Mouse (Mus musculus): Measurements from ENCODE around the gene Ckm.

Ckm gene

DNA sequence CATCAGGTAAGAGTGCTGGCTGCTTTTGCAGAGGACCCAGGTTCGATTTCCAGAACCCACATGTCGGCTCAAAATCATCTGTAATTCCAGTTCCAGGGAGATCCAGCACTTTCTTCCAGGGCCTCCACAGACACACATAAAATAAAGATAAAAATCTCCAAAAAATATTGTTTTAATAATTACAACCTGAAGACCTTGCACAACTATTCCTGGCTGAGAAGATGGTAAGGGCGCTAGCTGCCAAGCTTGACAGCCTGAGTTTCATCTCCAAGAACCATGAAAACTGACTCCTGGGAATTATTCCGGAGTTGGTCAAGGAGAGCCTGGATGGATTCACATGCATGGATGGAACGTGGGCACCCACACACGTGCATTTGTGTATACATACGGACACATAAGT lies at the start of gene Ckm:
Gene Ckm, plus strand, starts transcription at position 301 of the 400 bp plus-strand sequence.
- DNase-seq (ENCODE audit: low spot score in 2 of 2): no peak

DNA sequence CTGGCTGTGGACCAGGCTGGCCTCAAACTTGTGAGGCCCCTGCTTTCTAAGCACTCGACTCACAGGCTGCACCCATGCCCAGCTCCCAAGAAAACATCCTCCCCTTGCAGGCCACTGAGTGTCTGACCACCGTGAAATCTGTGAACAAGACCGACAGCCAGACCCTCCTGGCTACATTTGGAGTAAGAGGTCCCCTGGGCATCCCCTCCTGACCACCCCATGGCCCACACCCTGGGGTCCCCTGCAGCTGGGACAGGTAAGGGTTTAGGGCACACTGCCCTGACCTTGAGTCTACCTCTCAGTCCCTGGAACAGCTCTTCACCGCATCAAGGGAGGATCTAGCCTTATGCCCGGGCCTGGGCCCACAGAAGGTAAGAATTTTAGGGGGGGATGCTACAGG lies 49.6 kb upstream of the Ckm start:
- DNase-seq (ENCODE audit: low spot score in 2 of 2): no peak

- DNase-seq (ENCODE audit: low spot score in 2 of 2): no peak
These were observed 48.3 kb upstream of the Ckm start for GRCm38 (mm10) chr7:19356311-19356710.

GRCm38 (mm10) chr7:19357381-19358375 lies 46.9 kb upstream of the Ckm start:
- no peak for DNase-seq (ENCODE audit: low spot score in 2 of 2)

DNA sequence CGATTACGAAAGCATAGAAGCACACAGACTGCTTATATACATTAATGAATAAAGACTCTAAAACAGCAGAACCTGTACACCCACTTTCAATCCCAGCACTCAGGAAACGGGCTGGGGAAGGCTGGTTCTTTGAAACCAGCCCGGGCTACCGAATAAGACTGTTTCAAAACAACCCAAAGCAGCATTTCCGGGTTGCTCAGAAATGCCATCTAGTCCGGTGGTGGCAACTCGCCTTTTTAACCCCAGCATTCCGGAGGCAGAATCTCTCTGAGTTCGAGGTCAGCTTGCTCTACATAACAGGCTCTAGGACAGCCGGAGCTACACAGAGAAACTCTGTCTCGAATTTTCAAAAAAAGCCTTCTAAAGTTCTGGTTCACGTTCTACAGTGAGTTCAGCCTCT lies 45.9 kb upstream of the Ckm start:
- DNase-seq (ENCODE audit: low spot score in 2 of 2): no peak

DNA sequence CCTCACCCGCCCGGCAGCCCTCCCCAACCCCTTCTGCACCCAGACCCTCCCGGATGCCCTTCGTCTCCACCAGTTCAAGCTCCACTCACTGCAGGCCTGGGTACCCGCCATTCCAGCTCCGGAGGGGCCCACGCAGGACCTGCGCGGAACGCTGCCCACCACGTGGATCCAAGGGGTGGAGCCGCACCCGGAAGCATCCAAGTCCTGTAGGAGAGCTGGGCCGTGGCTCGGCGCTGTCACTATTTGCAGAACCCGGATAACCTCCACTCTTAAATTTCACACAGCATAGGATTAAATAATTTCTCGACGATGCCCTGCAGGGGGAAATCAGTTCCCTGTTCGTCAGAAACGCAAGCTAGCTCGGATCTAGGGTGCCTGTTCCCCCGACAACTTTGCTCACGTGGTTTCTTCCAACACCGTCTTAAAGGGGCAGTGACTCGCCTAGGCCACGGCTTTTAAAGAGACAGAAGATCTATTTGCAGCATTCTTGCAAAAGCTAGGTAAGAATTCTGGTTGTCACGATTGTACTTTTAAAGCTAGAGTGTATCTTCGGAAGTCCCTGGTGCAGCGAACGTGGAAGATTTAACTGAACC lies 45.2 kb upstream of the Ckm start, which contains the start of the genes Cd3eap and Ppp1r13l:
Gene Cd3eap, minus strand, starts transcription at position 185 of the 593 bp plus-strand sequence.
Gene Ppp1r13l, plus strand, starts transcription at position 451 of the 593 bp plus-strand sequence.
- peak; percentile 88 to 90 for DNase-seq (ENCODE audit: low spot score in 2 of 2)

DNA sequence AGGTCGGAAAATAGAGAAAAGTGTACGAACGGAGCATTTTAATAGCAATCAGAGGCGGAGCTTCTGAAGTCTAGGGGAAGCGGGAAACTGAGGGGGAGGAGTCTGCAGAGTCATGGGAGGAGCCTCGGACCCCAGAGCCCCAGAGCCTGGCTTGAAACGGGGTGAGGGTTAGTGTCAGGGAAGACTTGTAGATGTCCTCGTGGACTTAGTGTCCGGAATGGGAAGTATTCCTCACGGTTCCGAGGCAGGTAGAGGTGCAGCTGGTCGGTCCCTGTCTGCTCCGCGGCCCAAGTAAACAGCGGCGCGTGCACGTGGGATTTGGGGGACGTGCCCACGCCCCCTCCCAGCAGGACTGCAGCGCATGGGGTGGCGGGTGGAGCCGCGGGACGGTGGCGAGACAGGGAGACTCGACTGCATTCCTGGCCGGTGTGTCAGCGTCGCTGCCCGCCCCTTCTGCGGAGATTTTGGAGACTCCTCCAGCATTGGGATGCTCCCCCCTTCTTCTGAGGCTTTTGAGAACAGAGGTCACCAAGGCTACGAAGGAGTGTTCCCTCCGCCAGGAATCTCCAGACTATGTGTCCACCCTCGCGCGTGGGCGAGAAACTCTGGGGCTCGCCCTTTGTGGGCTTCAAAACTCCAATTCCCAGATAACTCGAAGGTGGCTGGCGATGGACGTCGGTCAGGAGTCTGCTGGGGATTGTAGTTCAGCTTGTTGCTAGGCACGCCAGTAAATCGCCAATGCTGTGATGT lies 44.5 kb upstream of the Ckm start:
- DNase-seq (ENCODE audit: low spot score in 2 of 2): peak; percentile 65 to 76

DNA sequence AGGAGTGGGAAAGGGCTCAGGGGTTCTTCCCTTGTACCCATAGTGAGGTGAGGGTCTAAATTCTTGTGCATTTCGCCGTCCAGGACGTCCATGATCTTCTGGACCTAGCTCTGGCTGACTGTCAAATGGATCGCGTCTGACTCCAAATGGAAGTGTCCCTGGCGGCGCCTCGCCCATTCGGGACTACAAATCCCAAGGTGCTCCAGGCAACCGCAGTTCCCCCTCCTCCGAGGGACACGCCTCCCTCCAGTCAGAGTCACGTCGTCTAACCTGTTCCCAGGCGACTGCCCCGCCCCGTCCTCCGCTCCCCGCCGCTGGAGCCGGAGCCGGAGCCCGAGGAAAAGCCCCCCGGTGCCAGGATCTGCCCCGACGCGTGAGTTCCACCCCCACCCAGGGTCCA lies 43.6 kb upstream of the Ckm start:
- DNase-seq (ENCODE audit: low spot score in 2 of 2): peak; percentile 92 to 95

DNA sequence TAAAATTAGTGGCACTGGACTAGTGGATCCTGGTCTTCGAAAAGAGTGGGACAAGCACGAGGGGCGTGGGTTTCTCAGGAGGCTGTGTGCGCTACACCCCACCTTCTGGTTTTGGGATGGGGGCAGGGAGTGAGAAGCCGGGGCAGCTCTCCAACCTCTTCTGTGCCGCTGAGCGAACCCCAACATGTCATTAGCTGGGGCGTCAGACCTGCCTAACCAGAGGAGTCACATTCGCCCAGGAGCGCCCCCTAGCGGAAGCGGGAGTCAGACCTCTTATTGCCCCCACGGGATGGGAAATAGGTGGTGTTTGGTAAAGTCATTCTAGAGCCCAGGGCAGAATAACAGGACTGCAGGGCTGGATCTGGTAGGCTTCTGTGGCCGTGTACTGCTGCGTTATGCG lies 42.9 kb upstream of the Ckm start:
- peak; percentile 67 to 75 for DNase-seq (ENCODE audit: low spot score in 2 of 2)

- no peak for DNase-seq (ENCODE audit: low spot score in 2 of 2)
These were observed 42.3 kb upstream of the Ckm start for GRCm38 (mm10) chr7:19362276-19362675.

GRCm38 (mm10) chr7:19363881-19364280 lies 40.7 kb upstream of the Ckm start:
- DNase-seq (ENCODE audit: low spot score in 2 of 2): peak; percentile 51 to 55

- no peak for DNase-seq (ENCODE audit: low spot score in 2 of 2)
These were observed 39.2 kb upstream of the Ckm start for GRCm38 (mm10) chr7:19365376-19365775.

GRCm38 (mm10) chr7:19368380-19368779 lies 36.2 kb upstream of the Ckm start:
- no peak for DNase-seq (ENCODE audit: low spot score in 2 of 2)

DNA sequence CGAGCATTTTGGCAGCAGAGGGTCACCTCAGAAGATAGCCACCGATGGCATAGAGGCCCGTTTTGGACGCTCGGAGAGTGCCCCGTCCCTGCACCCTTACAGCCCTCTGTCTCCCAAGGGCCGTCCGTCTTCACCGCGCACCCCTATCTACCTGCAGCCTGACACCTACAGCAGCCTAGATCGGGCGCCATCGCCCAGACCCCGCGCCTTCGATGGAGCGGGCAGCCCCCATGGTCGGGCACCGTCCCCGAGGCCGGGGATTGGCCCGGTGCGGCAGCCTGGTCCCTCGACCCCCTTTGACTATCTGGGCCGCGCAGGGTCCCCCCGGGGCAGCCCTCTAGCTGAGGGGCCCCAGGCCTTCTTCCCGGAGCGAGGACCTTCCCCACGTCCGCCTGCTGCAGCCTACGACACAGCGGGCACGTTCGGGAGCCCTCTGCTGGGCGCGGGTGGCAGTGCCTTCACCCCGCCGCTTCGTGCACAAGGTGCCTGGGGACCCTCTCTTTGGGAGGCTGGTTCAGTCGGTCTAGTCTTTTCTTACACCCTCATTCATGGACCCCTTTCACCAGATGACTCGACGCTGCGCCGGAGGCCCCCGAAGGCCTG lies 34.7 kb upstream of the Ckm start:
- peak; percentile 69 to 70 for DNase-seq (ENCODE audit: low spot score in 2 of 2)

GRCm38 (mm10) chr7:19373367-19373766 lies 31.2 kb upstream of the Ckm start:
- no peak for DNase-seq (ENCODE audit: low spot score in 2 of 2)

DNA sequence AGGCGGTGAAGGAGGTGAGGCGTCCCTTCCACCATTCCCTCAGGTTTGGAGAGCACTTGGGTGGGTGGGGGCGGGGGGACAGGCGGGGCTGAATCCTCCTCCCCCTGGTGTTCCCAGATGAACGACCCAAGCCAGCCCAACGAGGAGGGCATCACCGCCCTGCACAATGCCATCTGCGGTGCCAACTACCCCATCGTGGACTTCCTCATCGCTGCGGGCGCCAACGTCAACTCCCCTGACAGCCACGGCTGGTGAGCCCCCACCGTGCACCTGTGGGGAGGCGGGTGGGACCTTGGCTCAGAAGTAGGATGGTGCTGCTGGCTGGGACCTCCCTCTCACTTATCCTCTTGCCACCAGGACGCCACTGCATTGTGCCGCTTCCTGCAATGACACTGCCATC lies 29.2 kb upstream of the Ckm start:
- DNase-seq (ENCODE audit: low spot score in 2 of 2): no peak

DNA sequence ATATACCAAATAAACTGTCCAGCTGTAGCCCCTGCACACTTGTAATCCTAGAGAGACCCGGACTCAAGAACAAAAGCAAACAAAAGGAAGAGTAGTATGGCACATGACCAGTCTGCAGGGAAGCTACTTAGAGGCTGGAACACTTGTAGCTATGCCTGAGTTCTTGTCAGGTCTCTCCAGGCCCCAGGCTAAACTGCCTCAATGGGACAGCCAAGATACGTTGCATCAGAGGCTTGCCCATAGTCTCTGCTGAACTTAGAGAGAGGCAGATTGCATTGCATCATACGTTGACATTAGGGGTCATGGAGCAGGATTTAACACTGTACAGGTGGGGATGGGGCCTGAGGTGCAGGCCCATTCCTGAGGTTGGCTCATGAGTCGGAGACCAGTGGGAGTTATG lies 28.6 kb upstream of the Ckm start:
- no peak for DNase-seq (ENCODE audit: low spot score in 2 of 2)

DNA sequence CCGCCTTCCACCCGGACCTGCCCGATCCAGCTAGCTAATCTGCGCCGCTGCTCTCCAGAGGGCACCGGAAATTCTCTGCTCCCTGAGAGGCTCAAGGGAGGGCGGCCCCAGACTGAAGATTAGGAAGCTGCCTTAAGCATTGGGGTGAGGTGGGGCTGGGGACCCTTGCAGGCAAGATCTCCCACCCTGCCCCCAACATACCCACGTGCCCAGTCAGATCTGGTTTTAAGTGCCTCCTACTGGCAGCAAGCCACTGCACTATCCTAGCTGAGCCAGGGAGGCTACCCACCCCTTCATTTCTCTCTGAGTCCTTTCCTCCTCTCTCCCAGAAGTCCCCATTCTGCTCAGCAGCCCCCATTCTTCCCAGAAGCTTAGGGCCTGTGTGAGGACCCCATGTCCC lies 26.5 kb upstream of the Ckm start:
- no peak for DNase-seq (ENCODE audit: low spot score in 2 of 2)

GRCm38 (mm10) chr7:19381377-19382165 lies 23.0 kb upstream of the Ckm start, which contains the start of gene Ercc2:
TSS of gene Ercc2 (plus strand) at chr7:19382010.
- DNase-seq (ENCODE audit: low spot score in 2 of 2): peak; percentile 98 to 100

DNA sequence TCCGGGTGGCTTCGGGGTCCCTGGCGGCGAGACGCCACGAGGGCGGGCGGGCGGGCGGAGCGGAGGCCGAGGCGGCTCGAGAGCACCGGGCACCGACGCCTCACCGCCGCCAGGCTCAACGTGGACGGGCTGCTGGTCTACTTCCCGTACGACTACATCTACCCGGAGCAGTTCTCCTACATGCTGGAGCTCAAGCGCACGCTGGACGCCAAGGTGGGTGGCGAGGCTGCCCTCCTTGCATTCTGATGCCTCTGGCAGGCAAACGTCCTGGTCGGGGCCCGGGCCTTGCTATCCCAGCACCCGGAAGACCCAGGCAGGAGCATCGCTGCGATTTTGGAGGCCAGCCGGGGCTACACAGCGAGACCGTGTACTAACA lies 22.4 kb upstream of the Ckm start:
- no peak for DNase-seq (ENCODE audit: low spot score in 2 of 2)

DNA sequence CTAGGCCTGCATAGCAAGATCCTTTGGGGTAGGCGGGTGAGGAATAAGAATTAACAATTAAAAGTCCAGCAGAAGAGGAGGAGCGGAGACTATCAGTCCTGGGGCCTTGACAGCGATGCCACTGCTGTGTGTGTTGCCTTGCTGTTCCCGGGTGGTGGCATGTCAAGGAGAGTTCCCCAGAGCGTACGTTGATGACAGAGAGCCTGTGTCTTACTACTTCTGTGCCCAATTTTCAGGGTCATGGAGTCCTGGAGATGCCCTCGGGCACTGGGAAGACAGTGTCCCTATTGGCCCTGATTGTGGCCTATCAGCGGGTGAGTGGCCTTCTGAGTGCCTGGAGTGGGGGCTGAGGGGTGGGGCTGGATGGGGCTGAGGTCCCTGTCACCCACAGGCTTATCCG lies 20.9 kb upstream of the Ckm start:
- DNase-seq (ENCODE audit: low spot score in 2 of 2): no peak
